ENCODE assay signal across 25 mouse cellular contexts in the genomic region with DNA sequence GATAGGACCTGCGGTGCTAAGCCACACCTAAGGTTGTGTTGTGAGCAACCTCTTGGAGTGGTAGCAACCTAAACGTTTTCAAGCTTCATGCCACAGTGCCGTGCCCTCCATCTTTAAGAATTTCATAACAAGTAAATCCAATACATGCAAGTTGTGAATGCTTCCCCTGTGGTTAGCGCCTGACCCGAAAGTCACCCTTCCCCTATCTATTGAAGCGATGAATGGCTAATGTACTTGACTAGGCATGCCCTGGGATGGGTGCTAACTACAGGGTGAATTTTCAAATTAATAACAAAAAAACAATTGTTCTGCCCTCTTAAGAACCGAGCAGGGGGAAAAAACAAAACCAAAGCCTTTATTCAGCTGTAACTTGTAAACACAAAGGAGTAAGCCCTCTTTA. TPM values are rescaled to one million over a fixed set of nuclear protein-coding genes. Genes with fewer than 3 reads are reported as not detected.
"Had no signal": no experiment of that assay in that cellular context is flagged by ENCODE, and none has a peak within 500 bp of the region (broad histone marks: within the 10 kb centered on the region; RNA-seq: fewer than 3 reads in every experiment).

No protein-coding gene starts in this region.

- H3K27ac ChIP-seq: liver, embryonic 13.5 days; liver, embryonic 15.5 days; lung, embryonic 15.5 days; macrophage; midbrain, embryonic 10.5 days; midbrain, embryonic 13.5 days; neural tube, embryonic 13.5 days; neural tube, embryonic 15.5 days had no signal

- DNase-seq: liver; liver, embryonic 13.5 days; liver, postnatal 0 days; lung, adult 2 months; lung, postnatal 14 days; lung, postnatal 36 days; right cerebral cortex, adult 18-20 months; right cerebral cortex, postnatal 25 days; right cerebral cortex, postnatal 4 days; spleen, adult 18-20 months; thymus, adult 18-20 months; thymus, postnatal 14 days; thymus, postnatal 36 days had no signal

- H3K27me3 ChIP-seq: liver, embryonic 13.5 days; liver, embryonic 15.5 days; lung, embryonic 15.5 days; megakaryocyte, embryonic 14.5 days; midbrain, embryonic 13.5 days; neural tube, embryonic 13.5 days; neural tube, embryonic 15.5 days had no signal

- H3K9me3 ChIP-seq: liver, embryonic 15.5 days; lung, embryonic 15.5 days; midbrain, embryonic 10.5 days; midbrain, embryonic 13.5 days; neural tube, embryonic 13.5 days; neural tube, embryonic 15.5 days had no signal

- ATAC-seq: liver, postnatal 0 days; lung, postnatal 0 days; midbrain, embryonic 13.5 days; midbrain, embryonic 16.5 days had no signal

- H3K4me1 ChIP-seq: liver, embryonic 13.5 days; liver, embryonic 15.5 days; megakaryocyte, embryonic 14.5 days had no signal

- H3K4me2 ChIP-seq: liver, embryonic 11.5 days; liver, embryonic 13.5 days; liver, embryonic 15.5 days; lung, embryonic 15.5 days; midbrain, embryonic 13.5 days; neural tube, embryonic 13.5 days; neural tube, embryonic 15.5 days had no signal

- H3K9ac ChIP-seq: liver, embryonic 13.5 days; liver, embryonic 15.5 days; liver, postnatal 0 days; lung, embryonic 15.5 days; midbrain, embryonic 13.5 days; neural tube, embryonic 13.5 days; neural tube, embryonic 15.5 days had no signal

- H3K36me3 ChIP-seq: liver, embryonic 13.5 days; liver, embryonic 15.5 days; lung, embryonic 15.5 days; midbrain, embryonic 10.5 days; midbrain, embryonic 13.5 days; neural tube, embryonic 13.5 days; neural tube, embryonic 15.5 days had no signal

- H3K4me3 ChIP-seq: liver, embryonic 13.5 days; liver, embryonic 15.5 days; lung, embryonic 15.5 days; megakaryocyte, embryonic 14.5 days; midbrain, embryonic 10.5 days; midbrain, embryonic 13.5 days; myocyte; neural tube, embryonic 13.5 days; neural tube, embryonic 15.5 days had no signal

RNA-seq across cellular contexts. Expression of gene Kif21a, which starts 39.7 kb away (rescaled TPM):
- polyA plus RNA-seq: macrophage had no signal
